Mouse (Mus musculus) kidney, adult 2 months (tissue): ENCODE results near the gene Sept9. TPM values are rescaled to one million over a fixed set of nuclear protein-coding genes. Genes with fewer than 3 reads are reported as not detected.
A peak's percentile ranks its signal among the peaks of the same experiment; 100 is the strongest.

ENCODE experiments used
- DNase-seq: peaks from one replicate; pipeline ENCODE4 v3.0.0; 2021
- H3K27ac ChIP-seq: fragments of 200-500 bp; 2 replicates; pipeline ENCODE4 v1.5.1; 2012; ENCODE audit warnings: low read depth, low read length, control low read depth, inconsistent platforms; ENCODE audit not compliant: insufficient read depth
- H3K27me3 ChIP-seq: fragments of 200-500 bp; replicated peaks from 2 replicates; pipeline ENCODE4 v1.6.1; 2012; ENCODE audit warnings: mild to moderate bottlenecking, moderate library complexity, low read length, inconsistent platforms; ENCODE audit not compliant: control insufficient read depth, insufficient read depth
- H3K36me3 ChIP-seq: fragments of 200-500 bp; 2 replicates; pipeline ENCODE4 v1.6.1; 2012; ENCODE audit warnings: mild to moderate bottlenecking, moderate library complexity, low read length, inconsistent platforms; ENCODE audit not compliant: control insufficient read depth, insufficient read depth
- H3K4me1 ChIP-seq: fragments of 200-500 bp; 2 replicates; pipeline ENCODE4 v1.6.1; 2011; ENCODE audit warnings: low read length; ENCODE audit not compliant: control insufficient read depth, insufficient read depth
- H3K4me3 ChIP-seq: fragments of 200-500 bp; 2 replicates; pipeline ENCODE4 v1.5.1; 2011; ENCODE audit warnings: mild to moderate bottlenecking, low read depth, low read length, control low read depth; ENCODE audit not compliant: insufficient read depth
- CTCF ChIP-seq: fragments of 200-500 bp; conservative IDR thresholded peaks from 2 replicates; pipeline ENCODE4 v1.5.1; 2011; ENCODE audit warnings: low read depth, mild to moderate bottlenecking, control low read depth, low read length, moderate library complexity, mixed read lengths; ENCODE audit not compliant: insufficient read depth, insufficient read length
- POLR2A ChIP-seq: fragments of 200-500 bp; IDR thresholded peaks from one replicate; pipeline ENCODE4 v1.6.1; 2011; ENCODE audit warnings: low read depth, low read length, control low read depth
- WGBS: fragments of 180-500 bp; shearing (Covaris S2); methylation state at CpG from one replicate; pipeline ENCODE4 v1.1.7; 2018; 5-methylcytosine and 5-hydroxymethylcytosine counted together
- polyA plus RNA-seq: library from polyadenylated mRNA; depleted of rRNA; stranded (reverse); fragments of >200 nt; gene quantifications from 2 replicates; pipeline ENCODE4 v1.2.3, GENCODE M21; 2012

Sept9 gene
- polyA plus RNA-seq, 1 experiment, result 25.9 TPM

- Histone ChIP-seq H3K27me3 (no peaks in the 10 kb centered on the region), H3K4me3 (peak overlapping the region; percentile 79), H3K27ac (peak overlapping the region; percentile 64), H3K36me3 (no peaks in the 10 kb centered on the region), H3K4me1 (peaks cover 11% of the 10 kb centered on the region)
- DNase-seq, result peak; percentile 53
- TF ChIP-seq CTCF, result 0 out of 2 replicates have a peak, but pooled peaks have one; percentile 22
- TF ChIP-seq POLR2A, result peak; percentile 6
- 4% methylated on average over 37 of the region's 37 CpGs for WGBS
Observed at GRCm38 (mm10) chr11:117266906-117267721, 67.7 kb downstream of the Sept9 start.

- WGBS, result 21% methylated on average over 4 of the region's 4 CpGs
- no peak for TF ChIP-seq CTCF
- no peak for TF ChIP-seq POLR2A
- DNase-seq, result no peak
- H3K27me3 ChIP-seq, result no peaks in the 10 kb centered on the region
- H3K4me3 ChIP-seq, result no peak overlapping the region
- no peaks in the 10 kb centered on the region for H3K36me3 ChIP-seq
- no peak overlapping the region for H3K27ac ChIP-seq
- peaks cover 11% of the 10 kb centered on the region for H3K4me1 ChIP-seq
Observed at GRCm38 (mm10) chr11:117267828-117268227, 68.4 kb downstream of the Sept9 start.

DNA sequence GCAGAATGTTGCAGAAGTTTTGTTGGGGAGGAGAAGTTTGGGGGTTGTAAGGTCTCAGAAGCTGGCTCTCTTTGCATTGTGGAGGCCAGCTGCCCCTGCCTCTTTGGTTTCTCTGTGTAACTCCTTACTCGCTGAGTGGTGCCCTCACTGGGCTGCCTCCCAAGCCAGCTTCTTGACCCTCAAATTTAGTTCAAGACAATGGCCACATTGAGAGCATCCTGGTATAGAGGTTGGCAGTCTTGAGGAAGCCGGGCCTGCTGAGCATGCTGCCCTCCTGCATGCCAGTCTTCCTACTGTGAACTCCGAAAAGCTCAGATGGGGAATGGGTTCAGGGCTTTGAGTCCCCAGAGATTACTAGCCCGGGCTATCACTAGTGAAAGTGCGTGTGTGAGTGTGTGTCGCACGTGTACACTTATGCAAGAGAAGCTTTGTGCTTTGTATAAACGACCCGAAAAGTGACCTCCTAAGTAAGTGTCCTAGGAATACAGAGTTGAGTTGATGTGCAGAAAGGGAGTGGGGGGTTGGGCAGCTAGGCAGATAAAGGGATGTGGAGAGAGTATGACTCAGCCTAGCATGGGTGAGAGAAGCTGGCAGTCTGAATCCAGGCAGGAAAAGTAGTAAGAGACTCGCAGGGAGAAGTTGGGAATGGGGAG, 69.0 kb downstream of the Sept9 start:
- no peaks in the 10 kb centered on the region for H3K27me3 ChIP-seq
- no peaks in the 10 kb centered on the region for H3K36me3 ChIP-seq
- H3K27ac ChIP-seq, result no peak overlapping the region
- H3K4me3 ChIP-seq, result no peak overlapping the region
- TF ChIP-seq POLR2A (no peak), CTCF (no peak)
- WGBS, result 62% methylated on average over 10 of the region's 10 CpGs
- DNase-seq, result no peak
- peaks cover 10% of the 10 kb centered on the region for H3K4me1 ChIP-seq

DNA sequence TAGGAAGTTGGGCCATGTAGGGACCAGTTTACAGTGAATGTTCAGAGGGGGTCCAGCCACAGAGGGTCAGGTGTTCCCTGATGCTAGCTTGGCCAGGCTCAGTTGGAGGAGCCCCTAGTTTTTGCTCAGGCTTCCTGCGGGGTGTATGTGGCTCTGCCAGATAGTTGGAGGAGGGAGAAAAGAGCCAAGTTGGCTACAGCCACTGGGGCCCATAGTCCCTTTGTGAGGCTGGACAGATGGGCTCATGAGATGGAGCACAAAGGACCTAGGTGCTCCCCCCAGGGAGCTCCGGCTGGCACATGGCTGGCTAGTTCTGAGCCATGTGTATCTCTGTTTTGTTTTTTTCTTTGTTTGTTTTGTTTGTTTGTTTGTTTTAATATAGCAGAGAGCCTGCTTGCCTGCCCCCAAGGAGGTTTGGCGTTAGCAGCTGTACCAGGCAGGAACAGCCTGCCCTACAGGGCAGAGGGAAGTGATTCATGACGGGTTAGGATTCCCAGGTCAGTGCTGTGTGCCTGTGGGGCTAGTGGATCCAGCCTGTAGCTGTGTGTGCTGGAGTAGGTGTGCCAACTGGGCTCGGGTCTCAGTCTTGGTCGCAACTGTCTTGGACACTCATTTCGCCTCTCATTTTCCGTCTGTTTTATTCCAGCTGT, 69.7 kb downstream of the Sept9 start:
- Histone ChIP-seq H3K4me3 (no peak overlapping the region), H3K27ac (no peak overlapping the region), H3K36me3 (no peaks in the 10 kb centered on the region), H3K27me3 (no peaks in the 10 kb centered on the region), H3K4me1 (peaks cover 13% of the 10 kb centered on the region)
- no peak for DNase-seq
- TF ChIP-seq POLR2A, result no peak
- no peak for TF ChIP-seq CTCF
- 51% methylated on average over 8 of the region's 8 CpGs for WGBS

GRCm38 (mm10) chr11:117269946-117270345, 70.5 kb downstream of the Sept9 start:
- no peaks in the 10 kb centered on the region for H3K27me3 ChIP-seq
- no peak for DNase-seq
- WGBS, result 49% methylated on average over 6 of the region's 6 CpGs
- H3K4me3 ChIP-seq, result no peak overlapping the region
- no peak for TF ChIP-seq CTCF
- TF ChIP-seq POLR2A, result no peak
- no peak overlapping the region for H3K27ac ChIP-seq
- H3K36me3 ChIP-seq, result no peaks in the 10 kb centered on the region
- H3K4me1 ChIP-seq, result peaks cover 16% of the 10 kb centered on the region

GRCm38 (mm10) chr11:117274973-117275372, 75.5 kb downstream of the Sept9 start:
- no peak overlapping the region for H3K4me3 ChIP-seq
- peaks cover 45% of the 10 kb centered on the region for H3K4me1 ChIP-seq
- no peaks in the 10 kb centered on the region for H3K27me3 ChIP-seq
- no peak for TF ChIP-seq POLR2A
- no peak for TF ChIP-seq CTCF
- DNase-seq, result no peak
- peak overlapping the region; percentile 42 for H3K27ac ChIP-seq
- WGBS, result 51% methylated on average over 5 of the region's 5 CpGs
- no peaks in the 10 kb centered on the region for H3K36me3 ChIP-seq

DNA sequence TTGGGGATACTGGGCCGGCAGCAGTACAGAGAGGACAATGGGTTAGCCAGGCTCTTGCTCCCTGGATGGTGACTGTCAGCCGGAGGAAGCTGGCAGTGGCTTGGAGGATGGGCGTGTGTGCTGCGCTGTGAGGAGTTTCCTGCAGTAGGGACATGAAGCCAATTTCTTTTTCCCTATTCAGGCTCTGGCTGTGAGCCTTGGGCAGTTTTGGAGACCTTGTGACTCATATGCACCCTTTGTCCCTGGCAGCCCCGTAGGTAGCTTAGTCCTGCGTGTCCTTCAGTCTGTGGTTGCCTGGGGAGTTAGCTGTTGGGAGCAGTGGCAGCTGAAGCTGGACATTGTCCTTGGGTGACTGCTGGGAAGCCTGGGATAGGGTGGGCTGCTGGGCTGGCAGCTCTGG, 76.5 kb downstream of the Sept9 start:
- WGBS, result 3% methylated on average over 6 of the region's 6 CpGs
- Histone ChIP-seq H3K36me3 (no peaks in the 10 kb centered on the region), H3K4me3 (no peak overlapping the region), H3K27me3 (no peaks in the 10 kb centered on the region), H3K27ac (peak overlapping the region; percentile 88), H3K4me1 (peaks cover 51% of the 10 kb centered on the region)
- TF ChIP-seq POLR2A (no peak), CTCF (no peak)
- DNase-seq, result peak; percentile 94
